Mouse (Mus musculus): Measurements from ENCODE around the gene Abt1. TPM values are rescaled to one million over a fixed set of nuclear protein-coding genes. Genes with fewer than 3 reads are reported as not detected.
A peak's percentile ranks its signal among the peaks of the same experiment; 100 is the strongest.

The Abt1 gene
- total RNA-seq, 1 experiment, result 15.5 TPM

DNA sequence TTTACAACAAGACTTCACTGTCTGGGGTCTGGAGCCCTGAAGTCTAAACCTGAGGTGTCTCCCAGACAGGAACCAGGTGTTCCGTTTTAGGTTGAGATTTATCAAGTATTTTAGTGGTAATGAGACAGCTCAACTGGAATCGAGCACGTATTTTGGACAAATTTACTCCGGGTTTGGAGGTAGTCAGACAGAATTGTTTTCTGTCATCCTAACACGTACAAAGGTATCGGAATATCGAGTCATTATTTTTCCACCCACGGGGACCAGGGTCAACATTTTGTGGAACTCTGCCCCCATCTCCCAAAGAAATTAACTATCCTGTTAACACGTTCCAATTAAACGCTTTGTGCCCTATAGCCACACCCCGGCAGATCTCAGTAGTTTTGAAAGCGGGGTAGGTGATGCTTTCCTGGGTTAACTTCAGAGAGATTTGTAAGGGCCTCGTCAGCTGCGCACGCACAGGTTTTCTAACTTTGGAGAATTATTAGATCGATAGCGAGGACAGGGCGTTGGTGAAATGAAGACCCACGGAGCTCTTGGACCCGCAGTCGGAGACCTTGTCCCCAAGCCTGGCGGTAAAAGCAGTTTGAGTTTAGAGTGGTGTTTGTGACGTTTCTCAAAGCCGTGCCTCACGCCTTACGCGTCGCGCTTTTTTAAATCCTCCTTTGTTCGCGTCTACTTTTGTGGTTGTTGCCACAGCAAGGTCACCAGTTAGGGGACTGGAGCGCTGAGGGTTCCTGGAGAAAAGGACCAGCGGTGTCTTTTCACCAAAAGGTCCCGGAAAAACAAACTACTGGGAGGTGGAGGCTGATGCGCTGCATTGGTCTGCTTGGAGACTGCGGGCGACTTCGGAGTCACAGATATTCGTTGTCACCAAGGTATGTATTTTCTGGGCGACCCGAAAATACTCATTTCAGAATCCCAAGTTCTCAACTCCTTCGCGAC, 28.1 kb downstream of the Abt1 start:
- Histone ChIP-seq H3K4me1 (ENCODE audit: control insufficient read depth in 2 of 2, insufficient read depth in 2 of 2, low read length in 2 of 2, poor library complexity in 1 of 2) (no peaks in the 10 kb centered on the region), H3K36me3 (ENCODE audit: control insufficient read depth, insufficient read depth, low read length, poor library complexity, severe bottlenecking) (no peaks in the 10 kb centered on the region), H3K9ac (ENCODE audit: insufficient read depth, low read depth, low read length, poor library complexity, severe bottlenecking) (peak overlapping the region; percentile 5), H3K4me3 (ENCODE audit: insufficient read depth in 1 of 2, low read depth in 1 of 2, low read length in 2 of 2, poor library complexity in 1 of 2, severe bottlenecking in 1 of 2) (peak overlapping the region; percentile 67), H3K27ac (ENCODE audit: insufficient read depth, low read depth, low read length, poor library complexity, severe bottlenecking) (no peak overlapping the region), H3K9me3 (ENCODE audit: control insufficient read depth, insufficient read depth, low read depth, low read length) (no peaks in the 10 kb centered on the region)
- TF ChIP-seq ZC3H11A (IDR thresholded peaks at IDR 0.05; ENCODE audit: borderline replicate concordance, low read depth, low read length) (no peak), ZNF384 (IDR thresholded peaks at IDR 0.05; ENCODE audit: low read depth, low read length) (no peak), HCFC1 (IDR thresholded peaks at IDR 0.05; ENCODE audit: borderline replicate concordance, insufficient read depth, low read length) (no peak), CHD2 (IDR thresholded peaks at IDR 0.05; ENCODE audit: low read depth, low read length) (no peak), MAFK (IDR thresholded peaks at IDR 0.05; ENCODE audit: insufficient read depth, low read depth, low read length) (no peak)
- in situ Hi-C loops (cut with MboI; ENCODE audit: low sequenced_read_pairs in 2 of 2, unreplicated experiment in 2 of 2), result no loop called here
- DNase-seq (ENCODE audit: low read depth, low spot score), result no peak

GRCm38 (mm10) chr13:23387548-23387947, 36.1 kb downstream of the Abt1 start:
- H3K9me3 ChIP-seq (ENCODE audit: control insufficient read depth, insufficient read depth, low read depth, low read length), result no peaks in the 10 kb centered on the region
- H3K4me1 ChIP-seq (ENCODE audit: control insufficient read depth in 2 of 2, insufficient read depth in 2 of 2, low read length in 2 of 2, poor library complexity in 1 of 2), result no peaks in the 10 kb centered on the region
- H3K36me3 ChIP-seq (ENCODE audit: control insufficient read depth, insufficient read depth, low read length, poor library complexity, severe bottlenecking), result no peaks in the 10 kb centered on the region
- DNase-seq (ENCODE audit: low read depth, low spot score), result no peak
- no peak overlapping the region for H3K27ac ChIP-seq (ENCODE audit: insufficient read depth, low read depth, low read length, poor library complexity, severe bottlenecking)
- TF ChIP-seq CHD2 (IDR thresholded peaks at IDR 0.05; ENCODE audit: low read depth, low read length) (no peak), MAFK (IDR thresholded peaks at IDR 0.05; ENCODE audit: insufficient read depth, low read depth, low read length) (no peak), ZNF384 (IDR thresholded peaks at IDR 0.05; ENCODE audit: low read depth, low read length) (no peak), ZC3H11A (IDR thresholded peaks at IDR 0.05; ENCODE audit: borderline replicate concordance, low read depth, low read length) (no peak), HCFC1 (IDR thresholded peaks at IDR 0.05; ENCODE audit: borderline replicate concordance, insufficient read depth, low read length) (no peak)
- no peak overlapping the region for H3K9ac ChIP-seq (ENCODE audit: insufficient read depth, low read depth, low read length, poor library complexity, severe bottlenecking)
- H3K4me3 ChIP-seq (ENCODE audit: insufficient read depth in 1 of 2, low read depth in 1 of 2, low read length in 2 of 2, poor library complexity in 1 of 2, severe bottlenecking in 1 of 2), result no peak overlapping the region
- in situ Hi-C loops (cut with MboI; ENCODE audit: low sequenced_read_pairs in 2 of 2, unreplicated experiment in 2 of 2), result no loop called here

DNA sequence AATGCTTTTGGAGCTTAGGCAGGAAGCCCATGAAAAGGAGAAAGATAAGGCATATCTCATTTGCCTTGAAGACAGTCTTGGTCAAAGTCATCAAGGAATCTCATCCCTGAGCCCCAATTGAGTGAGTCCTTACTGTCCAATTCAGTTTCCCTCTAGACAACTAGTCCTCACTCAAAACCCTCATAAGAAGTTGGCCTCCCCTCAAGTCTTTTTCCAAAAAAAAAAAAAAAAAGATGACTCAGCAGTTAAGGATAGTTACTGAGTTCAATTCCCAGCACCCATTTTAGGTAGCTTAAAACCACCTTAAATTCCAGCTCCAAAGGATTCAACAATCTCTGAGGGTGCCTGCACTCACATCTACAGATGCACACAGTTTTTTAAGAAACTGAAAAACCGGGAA, 40.5 kb downstream of the Abt1 start:
- TF ChIP-seq MAFK (IDR thresholded peaks at IDR 0.05; ENCODE audit: insufficient read depth, low read depth, low read length), result peak; percentile 89
- TF ChIP-seq ZNF384 (IDR thresholded peaks at IDR 0.05; ENCODE audit: low read depth, low read length), result no peak
- no peak for TF ChIP-seq ZC3H11A (IDR thresholded peaks at IDR 0.05; ENCODE audit: borderline replicate concordance, low read depth, low read length)
- Histone ChIP-seq H3K9ac (ENCODE audit: insufficient read depth, low read depth, low read length, poor library complexity, severe bottlenecking) (no peak overlapping the region), H3K4me3 (ENCODE audit: insufficient read depth in 1 of 2, low read depth in 1 of 2, low read length in 2 of 2, poor library complexity in 1 of 2, severe bottlenecking in 1 of 2) (no peak overlapping the region), H3K4me1 (ENCODE audit: control insufficient read depth in 2 of 2, insufficient read depth in 2 of 2, low read length in 2 of 2, poor library complexity in 1 of 2) (no peaks in the 10 kb centered on the region), H3K36me3 (ENCODE audit: control insufficient read depth, insufficient read depth, low read length, poor library complexity, severe bottlenecking) (no peaks in the 10 kb centered on the region), H3K27ac (ENCODE audit: insufficient read depth, low read depth, low read length, poor library complexity, severe bottlenecking) (no peak overlapping the region), H3K9me3 (ENCODE audit: control insufficient read depth, insufficient read depth, low read depth, low read length) (no peaks in the 10 kb centered on the region)
- in situ Hi-C loops (cut with MboI; ENCODE audit: low sequenced_read_pairs in 2 of 2, unreplicated experiment in 2 of 2), result no loop called here
- no peak for DNase-seq (ENCODE audit: low read depth, low spot score)

DNA sequence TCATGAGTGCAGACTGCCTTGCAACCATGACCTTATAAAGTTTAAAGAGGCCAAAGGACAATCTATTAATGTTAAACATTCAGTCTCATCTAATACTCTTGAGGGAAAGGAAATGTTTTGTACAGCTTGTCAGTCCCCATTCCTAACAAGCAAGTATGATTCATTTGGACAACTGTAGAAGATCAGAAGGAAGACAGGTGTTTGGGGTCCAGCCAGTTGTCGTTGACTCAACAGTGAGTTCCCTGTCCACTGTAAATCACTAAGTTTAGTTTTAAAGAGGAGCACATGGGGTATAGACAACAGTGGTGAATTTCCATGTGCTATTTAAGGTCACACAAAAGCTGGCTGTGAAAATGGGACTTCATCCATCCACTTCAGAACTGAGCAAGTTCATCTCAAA, 51.2 kb downstream of the Abt1 start:
- TF ChIP-seq MAFK (IDR thresholded peaks at IDR 0.05; ENCODE audit: insufficient read depth, low read depth, low read length) (no peak), CHD2 (IDR thresholded peaks at IDR 0.05; ENCODE audit: low read depth, low read length) (no peak), HCFC1 (IDR thresholded peaks at IDR 0.05; ENCODE audit: borderline replicate concordance, insufficient read depth, low read length) (no peak), ZC3H11A (IDR thresholded peaks at IDR 0.05; ENCODE audit: borderline replicate concordance, low read depth, low read length) (no peak), ZNF384 (IDR thresholded peaks at IDR 0.05; ENCODE audit: low read depth, low read length) (no peak)
- Histone ChIP-seq H3K27ac (ENCODE audit: insufficient read depth, low read depth, low read length, poor library complexity, severe bottlenecking) (no peak overlapping the region), H3K36me3 (ENCODE audit: control insufficient read depth, insufficient read depth, low read length, poor library complexity, severe bottlenecking) (no peaks in the 10 kb centered on the region), H3K9ac (ENCODE audit: insufficient read depth, low read depth, low read length, poor library complexity, severe bottlenecking) (no peak overlapping the region), H3K9me3 (ENCODE audit: control insufficient read depth, insufficient read depth, low read depth, low read length) (no peaks in the 10 kb centered on the region), H3K4me3 (ENCODE audit: insufficient read depth in 1 of 2, low read depth in 1 of 2, low read length in 2 of 2, poor library complexity in 1 of 2, severe bottlenecking in 1 of 2) (no peak overlapping the region), H3K4me1 (ENCODE audit: control insufficient read depth in 2 of 2, insufficient read depth in 2 of 2, low read length in 2 of 2, poor library complexity in 1 of 2) (no peaks in the 10 kb centered on the region)
- no peak for DNase-seq (ENCODE audit: low read depth, low spot score)
- in situ Hi-C loops (cut with MboI; ENCODE audit: low sequenced_read_pairs in 2 of 2, unreplicated experiment in 2 of 2), result no loop called here
